Comparison of ENCODE assay signal across 9 mouse cellular contexts in genomic region chr5:116231841-116232643, GRCm38 (mm10). TPM values are rescaled to one million over a fixed set of nuclear protein-coding genes. Genes with fewer than 3 reads are reported as not detected.
A peak's percentile ranks its signal among the peaks of the same experiment; 100 is the strongest.
DNase-seq lines count a peak whose midpoint lies in the region; ATAC-seq and TF ChIP-seq lines count a peak whose summit lies in the region.
"Had no signal": no experiment of that assay in that cellular context is flagged by ENCODE, and none has a peak within 500 bp of the region (broad histone marks: within the 10 kb centered on the region; RNA-seq: fewer than 3 reads in every experiment).

No protein-coding gene starts in this region.

- intact Hi-C loops in heart, adult 2 months (cut with DNase I) = loop anchor here (1.0 to 10.0 kb wide), 5 partner anchors 45 to 833 kb away; partner anchors contain the start of gene Srrm4

- H3K4me2 ChIP-seq in hindbrain, embryonic 12.5 days (replicated peaks) = peak overlapping the region; percentile 40
- H3K4me2 ChIP-seq in stomach, embryonic 15.5 days = peak overlapping the region; percentile 17; the same call in 1 of the 2 replicates

- peak; percentile 92 for TF ChIP-seq CTCF in heart, adult 2 months (IDR thresholded peaks at IDR 0.05)

- DNase-seq in heart, adult 2 months = peak; percentile 18 to 45
- no peak for DNase-seq in heart, adult 11 months
- DNase-seq in c-Kit-positive CD71-negative TER-119-negative erythroid progenitor cells, embryonic 14.5 days (ENCODE audit: low read depth) = peak; percentile 16
- DNase-seq in forebrain, embryonic 10.5 days (ENCODE audit: extremely low spot score, low spot score) = peak; percentile 69
- peak; percentile 76 to 78 for DNase-seq in layer of hippocampus, postnatal 14 days (ENCODE audit: low spot score in 2 of 2)
- DNase-seq in mesoderm, embryonic 11.5 days (ENCODE audit: low read depth, low spot score) = peak; percentile 84

- no peak overlapping the region for H3K9ac ChIP-seq in heart, adult 2 months (ENCODE audit: low read depth, low read length)
- H3K9ac ChIP-seq in hindbrain, embryonic 12.5 days = no peak overlapping the region
- H3K9ac ChIP-seq in stomach, embryonic 15.5 days = no peak overlapping the region

- H3K27ac ChIP-seq in heart, adult 2 months = no peak overlapping the region
- peak overlapping the region; percentile 62; the same call in 1 of the 2 replicates for H3K27ac ChIP-seq in forebrain, embryonic 10.5 days
- peak overlapping the region; percentile 40; the same call in 1 of the 2 replicates for H3K27ac ChIP-seq in hindbrain, embryonic 12.5 days
- no peak overlapping the region for H3K27ac ChIP-seq in stomach, embryonic 15.5 days

- no peak overlapping the region for H3K4me3 ChIP-seq in heart, adult 2 months
- H3K4me3 ChIP-seq in forebrain, embryonic 10.5 days = peak overlapping the region; percentile 45
- H3K4me3 ChIP-seq in hindbrain, embryonic 12.5 days = 0 out of 2 replicates have a peak overlapping the region, but pooled peaks have one; percentile 10
- no peak overlapping the region for H3K4me3 ChIP-seq in stomach, embryonic 15.5 days (replicated peaks)

- no peaks in the 10 kb centered on the region for H3K9me3 ChIP-seq in forebrain, embryonic 10.5 days
- H3K9me3 ChIP-seq in hindbrain, embryonic 12.5 days (replicated peaks) = no peaks in the 10 kb centered on the region
- H3K9me3 ChIP-seq in stomach, embryonic 15.5 days = no peaks in the 10 kb centered on the region

- ATAC-seq in hindbrain, embryonic 12.5 days (ENCODE audit: low FRiP score) = peak; percentile 42; the same call in 1 of the 2 replicates
- no peak for ATAC-seq in stomach, embryonic 15.5 days (ENCODE audit: insufficient read depth, low FRiP score, low read depth)

- no peaks in the 10 kb centered on the region for H3K27me3 ChIP-seq in heart, adult 2 months (ENCODE audit: control insufficient read depth, insufficient read depth, low read length)
- peaks cover 35% of the 10 kb centered on the region for H3K27me3 ChIP-seq in forebrain, embryonic 10.5 days (ENCODE audit: poor library complexity, severe bottlenecking)
- no peaks in the 10 kb centered on the region for H3K27me3 ChIP-seq in hindbrain, embryonic 12.5 days
- H3K27me3 ChIP-seq in stomach, embryonic 15.5 days (replicated peaks) = no peaks in the 10 kb centered on the region

- H3K36me3 ChIP-seq in heart, adult 2 months (ENCODE audit: control insufficient read depth, insufficient read depth, low read length) = no peaks in the 10 kb centered on the region
- H3K36me3 ChIP-seq in forebrain, embryonic 10.5 days (replicated peaks) = no peaks in the 10 kb centered on the region
- no peaks in the 10 kb centered on the region for H3K36me3 ChIP-seq in hindbrain, embryonic 12.5 days
- H3K36me3 ChIP-seq in stomach, embryonic 15.5 days = no peaks in the 10 kb centered on the region
- H3K36me3 ChIP-seq: G1E had no signal

- 0 out of 2 replicates have a peak, but pooled peaks have one; percentile 14 for TF ChIP-seq EP300 in heart, adult 2 months (IDR thresholded peaks at IDR 0.05; ENCODE audit: insufficient read depth, low read depth, low read length)

- WGBS in heart, adult 2 months = 27% methylated on average over 19 of the region's 19 CpGs
- 21% methylated on average over 19 of the region's 19 CpGs for WGBS in forebrain, embryonic 10.5 days
- WGBS in hindbrain, embryonic 12.5 days = 24% methylated on average over 19 of the region's 19 CpGs
- 27% methylated on average over 19 of the region's 19 CpGs for WGBS in stomach, embryonic 15.5 days

- H3K4me1 ChIP-seq in heart, adult 2 months (ENCODE audit: control insufficient read depth, insufficient read depth, low read length) = no peaks in the 10 kb centered on the region
- peaks cover 14% of the 10 kb centered on the region for H3K4me1 ChIP-seq in forebrain, embryonic 10.5 days
- H3K4me1 ChIP-seq in hindbrain, embryonic 12.5 days = peaks cover 15% of the 10 kb centered on the region; the same call in 1 of the 2 replicates
- H3K4me1 ChIP-seq in stomach, embryonic 15.5 days = no peaks in the 10 kb centered on the region

- no peak for TF ChIP-seq POLR2A in heart, adult 2 months (IDR thresholded peaks at IDR 0.05; ENCODE audit: insufficient read depth, low read depth, low read length)

- H3K79me2 ChIP-seq in heart, adult 2 months (replicated peaks; ENCODE audit: control insufficient read depth, insufficient read depth, low read length) = no peaks in the 10 kb centered on the region

RNA-seq across cellular contexts. Expression of gene Ccdc60, which starts 56.7 kb away (rescaled TPM):
- not detected for total RNA-seq in heart, adult 2 months (2021)
- polyA plus RNA-seq in heart, adult 2 months (2012; rRNA removed) = 0.08 TPM in 1 of 2 replicates, not detected in the other
- 0.47 and 0.66 TPM in 2 replicates for polyA plus RNA-seq in forebrain, embryonic 10.5 days (2016; fragmentation: Nextera tagmentation; extraction: Ambion mirVana)
- 2.4 and 2.8 TPM in 2 replicates for polyA plus RNA-seq in hindbrain, embryonic 12.5 days (2016; fragmentation: Nextera tagmentation; extraction: Ambion mirVana)
- under 1 TPM; 0.29 to 0.60 TPM for total RNA-seq in layer of hippocampus, postnatal 14 days (2021)
- 1.7 and 2.0 TPM in 2 replicates for polyA plus RNA-seq in stomach, embryonic 15.5 days (2015; fragmentation: Nextera tagmentation; extraction: Ambion mirVana)
- total RNA-seq: G1E had no signal
- polyA plus RNA-seq: G1E had no signal

Comparison
In these comparisons a context has a peak if more than half of its experiments do, and no peak if none do; other contexts are left out.
1. H3K27ac ChIP-seq: peak in forebrain, embryonic 10.5 days (single experiment) and hindbrain, embryonic 12.5 days (single experiment); none in heart, adult 2 months (single experiment) and stomach, embryonic 15.5 days (single experiment).
2. H3K4me3 ChIP-seq: peak in forebrain, embryonic 10.5 days (single experiment) and hindbrain, embryonic 12.5 days (single experiment); none in heart, adult 2 months (single experiment) and stomach, embryonic 15.5 days (single experiment).